Mouse (Mus musculus) midbrain, postnatal 0 days (tissue): ENCODE measurements around the gene Erlin1. TPM values are rescaled to one million over a fixed set of nuclear protein-coding genes. Genes with fewer than 3 reads are reported as not detected.

Experiments
- ATAC-seq: fragments of 200-750 bp; cut with Nextera tagmentation; 2 replicates; pipeline ENCODE4 v1.8.0; 2017; ENCODE audit warnings: moderate number of reproducible peaks, mild to moderate bottlenecking, moderate TSS enrichment, moderate library complexity; ENCODE audit not compliant: low FRiP score
- DNase-seq: peaks from one replicate; pipeline ENCODE4 v3.0.0-alpha.2; 2015; ENCODE audit warnings: low spot score
- H3K27ac ChIP-seq: fragments of 300-500 bp; sonication (generic); 2 replicates; pipeline ENCODE4 v1.5.1; 2014; ENCODE audit warnings: low read depth, mild to moderate bottlenecking, low read length, mixed read lengths
- H3K27me3 ChIP-seq: fragments of 300-500 bp; sonication (generic); 2 replicates; pipeline ENCODE4 v1.6.1; 2014; ENCODE audit warnings: low read length, control low read depth, mixed read lengths; ENCODE audit not compliant: insufficient read depth
- H3K36me3 ChIP-seq: fragments of 300-500 bp; sonication (generic); 2 replicates; pipeline ENCODE4 v1.6.1; 2014; ENCODE audit warnings: low read length, control low read depth, mixed read lengths; ENCODE audit not compliant: insufficient read depth
- H3K4me1 ChIP-seq: fragments of 300-500 bp; sonication (generic); 2 replicates; pipeline ENCODE4 v1.6.1; 2014; ENCODE audit warnings: mild to moderate bottlenecking, control low read depth, antibody characterized with exemption, low read length, mixed read lengths; ENCODE audit not compliant: insufficient read depth
- H3K4me2 ChIP-seq: fragments of 300-500 bp; sonication (generic); 2 replicates; pipeline ENCODE4 v1.6.1; 2014; ENCODE audit warnings: low read depth, mild to moderate bottlenecking, low read length, mixed read lengths; ENCODE audit not compliant: poor library complexity, severe bottlenecking
- H3K4me3 ChIP-seq: fragments of 300-500 bp; sonication (generic); 2 replicates; pipeline ENCODE4 v1.5.1; 2014; ENCODE audit warnings: low read depth, mild to moderate bottlenecking, low read length, moderate library complexity
- H3K9ac ChIP-seq: fragments of 300-500 bp; sonication (generic); replicated peaks from 2 replicates; pipeline ENCODE4 v1.6.1; 2014; ENCODE audit warnings: mild to moderate bottlenecking, low read length, moderate library complexity, mixed read lengths; ENCODE audit not compliant: poor library complexity, severe bottlenecking
- H3K9me3 ChIP-seq: fragments of 300-500 bp; sonication (generic); 2 replicates; pipeline ENCODE4 v1.6.1; 2016; ENCODE audit warnings: low read length, control low read depth
- CTCF ChIP-seq: IDR thresholded peaks from 2 replicates; pipeline ENCODE4 v1.5.1; 2016; ENCODE audit warnings: antibody characterized with exemption, mild to moderate bottlenecking
- whole genome bisulfite sequencing: fragments of 180-500 bp; shearing (Covaris S2); extraction: QIAGEN DNeasy Blood & Tissue Kit; methylation state at CpG from one replicate; pipeline ENCODE4 v1.1.7; 2014; 5-methylcytosine and 5-hydroxymethylcytosine counted together
- polyA plus RNA-seq: library from polyadenylated mRNA; unstranded; fragments of >200 nt; fragmentation: Nextera tagmentation; extraction: Ambion mirVana; gene quantifications from 2 replicates; pipeline ENCODE4 v1.2.1, GENCODE M21; 2015
- total RNA-seq: library from RNA; depleted of rRNA; stranded (reverse); fragments of >200 nt; gene quantifications from 2 replicates; pipeline ENCODE4 v1.2.3, GENCODE M21; 2014

The Erlin1 gene
- total and polyA plus RNA-seq, 2 experiments from 2014 or later, result 9.8 to 16.4 TPM

GRCm38 (mm10) chr19:44033396-44033795 is 36.2 kb downstream of the Erlin1 start:
- ATAC-seq, result no peak
- no peak overlapping the region for H3K27ac ChIP-seq
- H3K4me3 ChIP-seq, result no peak overlapping the region
- no peak for DNase-seq
- H3K4me1 ChIP-seq, result no peaks in the 10 kb centered on the region
- H3K9me3 ChIP-seq, result no peaks in the 10 kb centered on the region
- TF ChIP-seq CTCF, result no peak
- no peak overlapping the region for H3K9ac ChIP-seq
- no peaks in the 10 kb centered on the region for H3K27me3 ChIP-seq
- WGBS, result 91% methylated on average over 5 of the region's 5 CpGs
- peaks cover 15% of the 10 kb centered on the region; the same call in 1 of the 2 replicates for H3K36me3 ChIP-seq
- no peak overlapping the region for H3K4me2 ChIP-seq

GRCm38 (mm10) chr19:44032046-44032744 is 37.4 kb downstream of the Erlin1 start:
- H3K9ac ChIP-seq, result no peak overlapping the region
- no peaks in the 10 kb centered on the region for H3K9me3 ChIP-seq
- no peak overlapping the region for H3K4me3 ChIP-seq
- WGBS, result 95% methylated on average over 11 of the region's 11 CpGs
- no peak overlapping the region for H3K27ac ChIP-seq
- no peak overlapping the region for H3K4me2 ChIP-seq
- H3K4me1 ChIP-seq, result no peaks in the 10 kb centered on the region
- no peaks in the 10 kb centered on the region for H3K27me3 ChIP-seq
- no peak for TF ChIP-seq CTCF
- DNase-seq (no peak), ATAC-seq (no peak)
- peaks cover 15% of the 10 kb centered on the region; the same call in 1 of the 2 replicates for H3K36me3 ChIP-seq

- ATAC-seq, result no peak
- H3K4me3 ChIP-seq, result no peak overlapping the region
- H3K4me1 ChIP-seq, result no peaks in the 10 kb centered on the region
- H3K27me3 ChIP-seq, result no peaks in the 10 kb centered on the region
- no peak overlapping the region for H3K4me2 ChIP-seq
- no peak overlapping the region for H3K9ac ChIP-seq
- 0 out of 2 replicates have a peak, but pooled peaks cover 3% of the 10 kb centered on the region for H3K36me3 ChIP-seq
- H3K27ac ChIP-seq, result no peak overlapping the region
- no peak for TF ChIP-seq CTCF
- 95% methylated on average over 5 of the region's 5 CpGs for WGBS
- no peak for DNase-seq
- no peaks in the 10 kb centered on the region for H3K9me3 ChIP-seq
Measured at GRCm38 (mm10) chr19:44030024-44030423, 39.6 kb downstream of the Erlin1 start.

- no peak for TF ChIP-seq CTCF
- Histone ChIP-seq H3K9me3 (no peaks in the 10 kb centered on the region), H3K9ac (no peak within 1 kb of the TSS), H3K4me2 (no peak within 1 kb of the TSS), H3K27me3 (no peaks in the 10 kb centered on the region), H3K36me3 (0 out of 2 replicates have a peak, but pooled peaks cover 3% of the 10 kb centered on the region), H3K27ac (no peak within 1 kb of the TSS), H3K4me1 (no peaks in the 10 kb centered on the region), H3K4me3 (no peak within 1 kb of the TSS)
- WGBS, result 63% methylated on average over 6 of the region's 8 CpGs
- ATAC-seq (no peak), DNase-seq (no peak)
Measured at GRCm38 (mm10) chr19:44028972-44029371, 40.6 kb downstream of the Erlin1 start, which contains the start of gene Cyp2c23. TSS of gene Cyp2c23 (minus strand) at chr19:44029208.

- ATAC-seq (no peak), DNase-seq (no peak)
- Histone ChIP-seq H3K27me3 (no peaks in the 10 kb centered on the region), H3K4me3 (no peak overlapping the region), H3K9ac (no peak overlapping the region), H3K4me2 (no peak overlapping the region), H3K4me1 (no peaks in the 10 kb centered on the region), H3K9me3 (no peaks in the 10 kb centered on the region), H3K36me3 (0 out of 2 replicates have a peak, but pooled peaks cover 1% of the 10 kb centered on the region), H3K27ac (no peak overlapping the region)
- TF ChIP-seq CTCF, result no peak
- 69% methylated on average over 8 of the region's 8 CpGs for WGBS
Measured at GRCm38 (mm10) chr19:44026956-44027530, 42.5 kb downstream of the Erlin1 start.

GRCm38 (mm10) chr19:44024921-44025585 is 44.5 kb downstream of the Erlin1 start:
- WGBS, result 84% methylated on average over 13 of the region's 13 CpGs
- Histone ChIP-seq H3K36me3 (no peaks in the 10 kb centered on the region), H3K27me3 (no peaks in the 10 kb centered on the region), H3K9me3 (no peaks in the 10 kb centered on the region), H3K4me2 (no peak overlapping the region), H3K27ac (no peak overlapping the region), H3K4me3 (no peak overlapping the region), H3K9ac (no peak overlapping the region), H3K4me1 (no peaks in the 10 kb centered on the region)
- ATAC-seq (no peak), DNase-seq (no peak)
- no peak for TF ChIP-seq CTCF
